Mouse (Mus musculus) thymus, adult 2 months (tissue): ENCODE data around the gene Gm20388. TPM values are rescaled to one million over a fixed set of nuclear protein-coding genes. Genes with fewer than 3 reads are reported as not detected.
"Not testable (repeated sequence)": the region's sequence is repeated elsewhere in the genome, so short reads cannot be mapped to it uniquely, and the experiment has no call there.

Source experiments
- DNase-seq: peaks from one replicate; pipeline ENCODE4 v3.0.0; 2021
- H3K27ac ChIP-seq: fragments of 200-500 bp; 2 replicates; pipeline ENCODE4 v1.5.1; 2012; ENCODE audit warnings: low read length, control low read depth; ENCODE audit not compliant: control insufficient read depth, insufficient read depth
- H3K27me3 ChIP-seq: fragments of 200-500 bp; 2 replicates; pipeline ENCODE4 v1.6.1; 2012; ENCODE audit warnings: mild to moderate bottlenecking, low read length, moderate library complexity, mixed read lengths; ENCODE audit not compliant: control insufficient read depth, insufficient read depth
- H3K36me3 ChIP-seq: fragments of 200-500 bp; 2 replicates; pipeline ENCODE4 v1.6.1; 2012; ENCODE audit warnings: mild to moderate bottlenecking, low read length, moderate library complexity; ENCODE audit not compliant: control insufficient read depth, insufficient read depth
- H3K4me1 ChIP-seq: fragments of 200-500 bp; replicated peaks from 2 replicates; pipeline ENCODE4 v1.6.1; 2012; ENCODE audit warnings: low read length; ENCODE audit not compliant: control insufficient read depth, insufficient read depth
- H3K4me3 ChIP-seq: fragments of 200-500 bp; 2 replicates; pipeline ENCODE4 v1.5.1; 2012; ENCODE audit warnings: mild to moderate bottlenecking, low read length, control low read depth, moderate library complexity; ENCODE audit not compliant: control insufficient read depth, insufficient read depth
- CTCF ChIP-seq: fragments of 200-500 bp; IDR thresholded peaks from 2 replicates; pipeline ENCODE4 v1.5.1; 2012; ENCODE audit warnings: mild to moderate bottlenecking, control low read depth, low read length, moderate library complexity, borderline replicate concordance; ENCODE audit not compliant: control insufficient read depth, poor library complexity, insufficient read depth; ENCODE audit errors: extremely low read depth
- POLR2A ChIP-seq: fragments of 200-500 bp; IDR thresholded peaks from 2 replicates; pipeline ENCODE4 v1.6.1; 2012; ENCODE audit warnings: mild to moderate bottlenecking, low read length, control low read depth, moderate library complexity; ENCODE audit not compliant: control insufficient read depth, poor library complexity, insufficient read depth; ENCODE audit errors: extremely low read depth
- WGBS: fragments of 180-500 bp; shearing (Covaris S2); methylation state at CpG from one replicate; pipeline ENCODE4 v1.1.7; 2018; 5-methylcytosine and 5-hydroxymethylcytosine counted together
- polyA plus RNA-seq: library from polyadenylated mRNA; depleted of rRNA; stranded (reverse); fragments of >200 nt; gene quantifications from 2 replicates; pipeline ENCODE4 v1.2.3, GENCODE M21; 2012

Gm20388 gene
- polyA plus RNA-seq, 1 experiment: 103 TPM

GRCm38 (mm10) chr8:123441788-123442187 is 3531.1 kb downstream of the Gm20388 start:
- no peak overlapping the region for H3K27ac ChIP-seq
- H3K27me3 ChIP-seq: no peaks in the 10 kb centered on the region
- 92% methylated on average over 2 of the region's 2 CpGs for WGBS
- peaks cover 5% of the 10 kb centered on the region; the same call in 1 of the 2 replicates for H3K4me1 ChIP-seq
- H3K36me3 ChIP-seq: no peaks in the 10 kb centered on the region
- no peak overlapping the region for H3K4me3 ChIP-seq
- no peak for DNase-seq
- TF ChIP-seq CTCF: no peak
- no peak for TF ChIP-seq POLR2A

- no peak overlapping the region for H3K27ac ChIP-seq
- WGBS: 97% methylated on average over 5 of the region's 5 CpGs
- no peak for TF ChIP-seq POLR2A
Observed at GRCm38 (mm10) chr8:123442351-123442750, 3531.7 kb downstream of the Gm20388 start.

GRCm38 (mm10) chr8:123442871-123443575 is 3532.4 kb downstream of the Gm20388 start:
- peak; percentile 96 for DNase-seq
- under 1% methylated on average over 41 of the region's 41 CpGs for WGBS
- TF ChIP-seq CTCF (peak; percentile 84), POLR2A (no peak)
- Histone ChIP-seq H3K36me3 (no peaks in the 10 kb centered on the region), H3K4me1 (peaks cover 5% of the 10 kb centered on the region; the same call in 1 of the 2 replicates), H3K27me3 (no peaks in the 10 kb centered on the region), H3K4me3 (peak overlapping the region; percentile 61), H3K27ac (no peak overlapping the region)

More at GRCm38 (mm10) chr8:123442351-123442750, 3531.7 kb downstream of the Gm20388 start:
- no peak for DNase-seq
- no peaks in the 10 kb centered on the region for H3K27me3 ChIP-seq
- H3K36me3 ChIP-seq: no peaks in the 10 kb centered on the region
- no peak overlapping the region for H3K4me3 ChIP-seq
- peaks cover 5% of the 10 kb centered on the region; the same call in 1 of the 2 replicates for H3K4me1 ChIP-seq

GRCm38 (mm10) chr8:123443576-123443921 is 3532.9 kb downstream of the Gm20388 start:
- no peak overlapping the region for H3K27ac ChIP-seq
- DNase-seq: no peak
- WGBS: 5% methylated on average over 4 of the region's 4 CpGs
- TF ChIP-seq POLR2A (no peak), CTCF (no peak)
- H3K27me3 ChIP-seq: no peaks in the 10 kb centered on the region
- H3K4me1 ChIP-seq: peaks cover 5% of the 10 kb centered on the region; the same call in 1 of the 2 replicates
- H3K4me3 ChIP-seq: peak overlapping the region; percentile 61
- no peaks in the 10 kb centered on the region for H3K36me3 ChIP-seq

GRCm38 (mm10) chr8:123444131-123444530 is 3533.5 kb downstream of the Gm20388 start:
- Histone ChIP-seq H3K4me1 (peaks cover 5% of the 10 kb centered on the region; the same call in 1 of the 2 replicates), H3K27me3 (no peaks in the 10 kb centered on the region), H3K27ac (no peak overlapping the region), H3K36me3 (no peaks in the 10 kb centered on the region), H3K4me3 (no peak overlapping the region)
- 83% methylated on average over 6 of the region's 6 CpGs for WGBS
- no peak for DNase-seq
- TF ChIP-seq CTCF (no peak), POLR2A (no peak)

GRCm38 (mm10) chr8:123445981-123446380 is 3535.3 kb downstream of the Gm20388 start:
- Histone ChIP-seq H3K27me3 (no peaks in the 10 kb centered on the region), H3K4me3 (no peak overlapping the region), H3K27ac (no peak overlapping the region), H3K36me3 (no peaks in the 10 kb centered on the region), H3K4me1 (peaks cover 8% of the 10 kb centered on the region; the same call in 1 of the 2 replicates)
- TF ChIP-seq CTCF (no peak), POLR2A (no peak)
- 91% methylated on average over 10 of the region's 10 CpGs for WGBS
- no peak for DNase-seq

GRCm38 (mm10) chr8:123446799-123447198 is 3536.2 kb downstream of the Gm20388 start:
- Histone ChIP-seq H3K36me3 (no peaks in the 10 kb centered on the region), H3K4me1 (peaks cover 8% of the 10 kb centered on the region; the same call in 1 of the 2 replicates), H3K27me3 (no peaks in the 10 kb centered on the region), H3K27ac (no peak overlapping the region), H3K4me3 (no peak overlapping the region)
- 95% methylated on average over 6 of the region's 6 CpGs for WGBS
- DNase-seq: no peak
- no peak for TF ChIP-seq POLR2A
- no peak for TF ChIP-seq CTCF

- no peaks in the 10 kb centered on the region for H3K27me3 ChIP-seq
- peaks cover 4% of the 10 kb centered on the region; the same call in 1 of the 2 replicates for H3K36me3 ChIP-seq
- H3K4me3 ChIP-seq: no peak overlapping the region
- peaks cover 4% of the 10 kb centered on the region; the same call in 1 of the 2 replicates for H3K4me1 ChIP-seq
- TF ChIP-seq POLR2A (no peak), CTCF (no peak)
- no peak for DNase-seq
- H3K27ac ChIP-seq: no peak overlapping the region
- 9% methylated on average over 5 of the region's 5 CpGs for WGBS
Observed at GRCm38 (mm10) chr8:123450783-123451182, 3540.1 kb downstream of the Gm20388 start.

GRCm38 (mm10) chr8:123451747-123452146 is 3541.1 kb downstream of the Gm20388 start:
- WGBS: 87% methylated on average over 12 of the region's 12 CpGs
- DNase-seq, H3K4me3 ChIP-seq, H3K36me3 ChIP-seq, H3K27ac ChIP-seq, H3K4me1 ChIP-seq, H3K27me3 ChIP-seq: not testable (repeated sequence)
